ENCODE assay signal across 8 mouse cellular contexts in the genomic region with DNA sequence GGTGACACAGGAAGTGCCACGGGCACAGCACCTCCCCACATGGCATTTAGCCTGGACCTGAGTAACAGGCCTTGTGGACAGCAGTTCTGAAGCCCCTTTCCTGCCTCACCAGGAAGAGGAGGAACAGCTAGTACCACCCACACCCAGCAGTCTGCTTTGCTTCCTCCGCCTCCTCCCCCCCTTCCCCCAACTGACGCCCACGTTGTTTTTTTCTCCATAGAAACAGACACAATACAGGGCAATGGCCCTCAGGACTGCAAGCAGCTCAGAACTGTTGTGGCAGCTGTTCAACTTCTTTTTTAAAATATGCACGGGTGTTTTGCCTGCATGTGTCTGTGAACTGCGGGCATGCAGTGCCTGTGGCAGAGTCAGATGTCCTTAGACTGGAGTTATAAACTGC. TPM values are rescaled to one million over a fixed set of nuclear protein-coding genes. Genes with fewer than 3 reads are reported as not detected.
DNase-seq lines count a peak whose midpoint lies in the region; ATAC-seq and TF ChIP-seq lines count a peak whose summit lies in the region.

No protein-coding gene starts in this region.

- H3K36me3 ChIP-seq in forebrain, postnatal 0 days (ENCODE audit: insufficient read depth) = no peaks in the 10 kb centered on the region
- H3K36me3 ChIP-seq in hindbrain, embryonic 14.5 days (replicated peaks; ENCODE audit: control insufficient read depth, insufficient read depth) = no peaks in the 10 kb centered on the region
- H3K36me3 ChIP-seq in limb, embryonic 12.5 days = no peaks in the 10 kb centered on the region
- peaks cover 18% of the 10 kb centered on the region for H3K36me3 ChIP-seq in midbrain, embryonic 10.5 days
- H3K36me3 ChIP-seq in splenic B cell, adult 2 months (ENCODE audit: control insufficient read depth, insufficient read depth, low read length, poor library complexity, severe bottlenecking) = no peaks in the 10 kb centered on the region

- no peak overlapping the region for H3K4me3 ChIP-seq in forebrain, postnatal 0 days (ENCODE audit: low read depth, low read length)
- no peak overlapping the region for H3K4me3 ChIP-seq in hindbrain, embryonic 14.5 days (replicated peaks; ENCODE audit: low read length)
- H3K4me3 ChIP-seq in limb, embryonic 12.5 days (replicated peaks) = 0 out of 2 replicates have a peak overlapping the region, but pooled peaks have one; percentile 1
- H3K4me3 ChIP-seq in midbrain, embryonic 10.5 days = peak overlapping the region; percentile 27

- no peak overlapping the region for H3K4me2 ChIP-seq in forebrain, postnatal 0 days (ENCODE audit: low read depth)
- H3K4me2 ChIP-seq in hindbrain, embryonic 14.5 days (replicated peaks) = peak overlapping the region; percentile 31
- peak overlapping the region; percentile 40 for H3K4me2 ChIP-seq in limb, embryonic 12.5 days

- H3K27me3 ChIP-seq in forebrain, postnatal 0 days (ENCODE audit: insufficient read depth, low read length) = no peaks in the 10 kb centered on the region
- H3K27me3 ChIP-seq in hindbrain, embryonic 14.5 days (ENCODE audit: control insufficient read depth, insufficient read depth, low read length) = no peaks in the 10 kb centered on the region
- H3K27me3 ChIP-seq in limb, embryonic 12.5 days = no peaks in the 10 kb centered on the region
- H3K27me3 ChIP-seq in midbrain, embryonic 10.5 days (ENCODE audit: low read depth, poor library complexity, severe bottlenecking) = no peaks in the 10 kb centered on the region
- H3K27me3 ChIP-seq in splenic B cell, adult 2 months (ENCODE audit: control insufficient read depth, insufficient read depth, low read length, poor library complexity, severe bottlenecking) = no peaks in the 10 kb centered on the region

- no peak overlapping the region for H3K9ac ChIP-seq in forebrain, postnatal 0 days
- peak overlapping the region; percentile 1; the same call in 1 of the 2 replicates for H3K9ac ChIP-seq in hindbrain, embryonic 14.5 days
- H3K9ac ChIP-seq in limb, embryonic 12.5 days (replicated peaks) = no peak overlapping the region

- WGBS in forebrain, postnatal 0 days = 4% methylated on average over 6 of the region's 6 CpGs
- WGBS in hindbrain, embryonic 14.5 days = 5% methylated on average over 6 of the region's 6 CpGs
- WGBS in limb, embryonic 12.5 days = 12% methylated on average over 6 of the region's 6 CpGs
- WGBS in midbrain, embryonic 10.5 days = 25% methylated on average over 6 of the region's 6 CpGs

- DNase-seq in CD8-positive naive resting alpha-beta T cell, adult 2 months (ENCODE audit: low read depth in 2 of 2, low spot score in 2 of 2) = peak; percentile 72 to 78
- peak; percentile 48 for DNase-seq in forebrain, postnatal 0 days
- no peak for DNase-seq in hindbrain, embryonic 14.5 days (ENCODE audit: low spot score)
- DNase-seq in midbrain, embryonic 10.5 days (ENCODE audit: low spot score) = peak; percentile 75
- DNase-seq in splenic B cell, adult 2 months (ENCODE audit: low read depth, low spot score) = peak; percentile 84
- no peak for DNase-seq in cerebellum, postnatal 36 days

- H3K27ac ChIP-seq in forebrain, postnatal 0 days (ENCODE audit: low read depth, low read length) = peak overlapping the region; percentile 75
- H3K27ac ChIP-seq in hindbrain, embryonic 14.5 days = peak overlapping the region; percentile 68
- H3K27ac ChIP-seq in limb, embryonic 12.5 days = peak overlapping the region; percentile 89
- H3K27ac ChIP-seq in midbrain, embryonic 10.5 days (replicated peaks) = peak overlapping the region; percentile 94

- peak; percentile 85 for ATAC-seq in activated CD4-positive, CD25-positive, alpha-beta regulatory T cell, adult 4 months
- peak; percentile 83 for ATAC-seq in forebrain, postnatal 0 days
- peak; percentile 36; the same call in 1 of the 2 replicates for ATAC-seq in hindbrain, embryonic 14.5 days (ENCODE audit: low FRiP score)
- ATAC-seq in limb, embryonic 12.5 days (ENCODE audit: insufficient number of reproducible peaks, insufficient read depth, low FRiP score, low TSS enrichment, low read depth) = peak; percentile 61; the same call in 1 of the 2 replicates

- TF ChIP-seq CTCF in forebrain, postnatal 0 days (IDR thresholded peaks at IDR 0.05; ENCODE audit: low read depth) = no peak

- peaks cover 38% of the 10 kb centered on the region for H3K4me1 ChIP-seq in forebrain, postnatal 0 days (ENCODE audit: insufficient read depth)
- H3K4me1 ChIP-seq in hindbrain, embryonic 14.5 days (replicated peaks; ENCODE audit: control insufficient read depth, insufficient read depth, low read length) = peaks cover 56% of the 10 kb centered on the region
- peaks cover 75% of the 10 kb centered on the region for H3K4me1 ChIP-seq in limb, embryonic 12.5 days (replicated peaks)
- peaks cover 85% of the 10 kb centered on the region for H3K4me1 ChIP-seq in midbrain, embryonic 10.5 days

- H3K9me3 ChIP-seq in forebrain, postnatal 0 days (ENCODE audit: low read length) = no peaks in the 10 kb centered on the region
- no peaks in the 10 kb centered on the region for H3K9me3 ChIP-seq in hindbrain, embryonic 14.5 days (ENCODE audit: control insufficient read depth, low read length)
- no peaks in the 10 kb centered on the region for H3K9me3 ChIP-seq in limb, embryonic 12.5 days
- no peaks in the 10 kb centered on the region for H3K9me3 ChIP-seq in midbrain, embryonic 10.5 days (replicated peaks)

RNA-seq across cellular contexts. Expression of gene Ski, which starts 44.1 kb away (rescaled TPM):
- 10 to 100 TPM; 24.7 to 25.0 TPM for polyA plus RNA-seq in activated CD4-positive, CD25-positive, alpha-beta regulatory T cell, adult 4 months (2017; shearing (Covaris generic))
- total RNA-seq in forebrain, postnatal 0 days (2014; rRNA removed) = 66.9 and 68.7 TPM in 2 replicates
- 11.7 and 12.2 TPM in 2 replicates for polyA plus RNA-seq in forebrain, postnatal 0 days (2015; fragmentation: Nextera tagmentation; extraction: Ambion mirVana)
- polyA plus RNA-seq in hindbrain, embryonic 14.5 days (2014; fragmentation: Nextera tagmentation; extraction: Ambion mirVana) = 15.1 and 15.6 TPM in 2 replicates
- polyA plus RNA-seq in limb, embryonic 12.5 days (2016; fragmentation: Nextera tagmentation; extraction: Ambion mirVana) = 18.4 and 18.8 TPM in 2 replicates
- polyA plus RNA-seq in midbrain, embryonic 10.5 days (2016; fragmentation: Nextera tagmentation; extraction: Ambion mirVana) = 8.9 and 10.1 TPM in 2 replicates

Comparison
In these comparisons a context has a peak if more than half of its experiments do, and no peak if none do; other contexts are left out.
1. DNase-seq: peak in CD8-positive naive resting alpha-beta T cell, adult 2 months (2 of 2), forebrain, postnatal 0 days (single experiment), midbrain, embryonic 10.5 days (single experiment) and splenic B cell, adult 2 months (single experiment); none in hindbrain, embryonic 14.5 days (single experiment) and cerebellum, postnatal 36 days (0 of 2).
2. H3K4me3 ChIP-seq: peak in limb, embryonic 12.5 days (single experiment) and midbrain, embryonic 10.5 days (single experiment); none in forebrain, postnatal 0 days (single experiment) and hindbrain, embryonic 14.5 days (single experiment).
3. Peak in every context shown above with its lines, with median percentiles within 50 percentile points of each other: ATAC-seq and H3K27ac ChIP-seq.